12 mouse cellular contexts compared by ENCODE assay signal in genomic region chr19:33118898-33119297, GRCm38 (mm10).
DNase-seq lines count a peak whose midpoint lies in the region; ATAC-seq and TF ChIP-seq lines count a peak whose summit lies in the region.
"Had no signal": no experiment of that assay in that cellular context is flagged by ENCODE, and none has a peak within 500 bp of the region (broad histone marks: within the 10 kb centered on the region; RNA-seq: fewer than 3 reads in every experiment).

No protein-coding gene starts in this region.

- H3K9ac ChIP-seq in lung, postnatal 0 days (replicated peaks; ENCODE audit: low read depth) = no peak overlapping the region
- H3K9ac ChIP-seq: heart, embryonic 13.5 days; limb, embryonic 15.5 days had no signal

- TF ChIP-seq CTCF in lung, adult 2 months (IDR thresholded peaks at IDR 0.05; ENCODE audit: insufficient read depth, low read length) = peak; percentile 31; the same call in 1 of the 2 replicates
- TF ChIP-seq CTCF in lung, postnatal 0 days (IDR thresholded peaks at IDR 0.05) = peak; percentile 59

- no peak overlapping the region for H3K4me2 ChIP-seq in lung, postnatal 0 days (replicated peaks; ENCODE audit: low read depth, low read length)
- H3K4me2 ChIP-seq: heart, embryonic 13.5 days; limb, embryonic 15.5 days had no signal

- H3K4me3 ChIP-seq in lung, adult 2 months (replicated peaks; ENCODE audit: extremely low read depth, low read depth, low read length) = no peak overlapping the region
- no peak overlapping the region for H3K4me3 ChIP-seq in lung, postnatal 0 days (ENCODE audit: low read depth, low read length)
- H3K4me3 ChIP-seq in limb, embryonic 10.5 days = no peak overlapping the region
- H3K4me3 ChIP-seq in embryonic facial prominence, embryonic 10.5 days = no peak overlapping the region
- H3K4me3 ChIP-seq: heart, embryonic 13.5 days; limb, embryonic 15.5 days; myocyte had no signal

- no peak for TF ChIP-seq POLR2A in lung, adult 2 months (IDR thresholded peaks at IDR 0.05; ENCODE audit: borderline replicate concordance, extremely low read depth, low read depth, low read length)

- H3K9me3 ChIP-seq in lung, postnatal 0 days (ENCODE audit: low read length) = no peaks in the 10 kb centered on the region
- H3K9me3 ChIP-seq in limb, embryonic 10.5 days (replicated peaks) = no peaks in the 10 kb centered on the region
- H3K9me3 ChIP-seq in embryonic facial prominence, embryonic 10.5 days = no peaks in the 10 kb centered on the region
- H3K9me3 ChIP-seq: heart, embryonic 13.5 days; limb, embryonic 15.5 days had no signal

- no peak overlapping the region for H3K27ac ChIP-seq in lung, postnatal 0 days (ENCODE audit: low read length)
- no peak overlapping the region for H3K27ac ChIP-seq in limb, embryonic 10.5 days
- H3K27ac ChIP-seq in embryonic facial prominence, embryonic 10.5 days (replicated peaks) = no peak overlapping the region
- H3K27ac ChIP-seq: heart, embryonic 13.5 days; limb, embryonic 15.5 days had no signal

- TF ChIP-seq EP300 in lung, postnatal 0 days (IDR thresholded peaks at IDR 0.05) = no peak

- 67% methylated on average over 1 of the region's 1 CpGs for WGBS in lung, adult 2 months
- WGBS in lung, postnatal 0 days = 69% methylated on average over 1 of the region's 1 CpGs
- 85% methylated on average over 1 of the region's 1 CpGs for WGBS in limb, embryonic 10.5 days
- 80% methylated on average over 1 of the region's 1 CpGs for WGBS in embryonic facial prominence, embryonic 10.5 days

- DNase-seq in adrenal gland, postnatal 10 days = peak; percentile 23
- DNase-seq in adrenal gland, postnatal 25 days = no peak
- DNase-seq in lung, adult 2 months = no peak
- no peak for DNase-seq in lung, postnatal 14 days
- DNase-seq in lung, postnatal 0 days (ENCODE audit: low spot score) = peak; percentile 45
- peak; percentile 56 for DNase-seq in thymus, postnatal 14 days
- no peak for DNase-seq in limb, embryonic 10.5 days (ENCODE audit: low spot score)
- DNase-seq in embryonic facial prominence, embryonic 10.5 days (ENCODE audit: low spot score) = no peak
- DNase-seq: right cerebral cortex, postnatal 25 days had no signal

- no peaks in the 10 kb centered on the region; the same call in 1 of the 2 replicates for H3K4me1 ChIP-seq in lung, adult 2 months (ENCODE audit: control insufficient read depth, insufficient read depth, low read length)
- H3K4me1 ChIP-seq in lung, postnatal 0 days (ENCODE audit: insufficient read depth, low read depth, low read length) = no peaks in the 10 kb centered on the region
- no peaks in the 10 kb centered on the region for H3K4me1 ChIP-seq in limb, embryonic 10.5 days
- peaks cover 5% of the 10 kb centered on the region for H3K4me1 ChIP-seq in embryonic facial prominence, embryonic 10.5 days
- H3K4me1 ChIP-seq: heart, embryonic 13.5 days; limb, embryonic 15.5 days had no signal

- ATAC-seq in lung, postnatal 0 days = no peak

- no peaks in the 10 kb centered on the region for H3K27me3 ChIP-seq in lung, postnatal 0 days (replicated peaks; ENCODE audit: insufficient read depth, low read length)
- H3K27me3 ChIP-seq in limb, embryonic 10.5 days (ENCODE audit: low read depth, poor library complexity, severe bottlenecking) = no peaks in the 10 kb centered on the region
- no peaks in the 10 kb centered on the region for H3K27me3 ChIP-seq in embryonic facial prominence, embryonic 10.5 days (replicated peaks; ENCODE audit: low read depth, poor library complexity, severe bottlenecking)
- H3K27me3 ChIP-seq: heart, embryonic 13.5 days; limb, embryonic 15.5 days had no signal

- H3K36me3 ChIP-seq in lung, postnatal 0 days (ENCODE audit: insufficient read depth, low read length) = no peaks in the 10 kb centered on the region
- no peaks in the 10 kb centered on the region for H3K36me3 ChIP-seq in limb, embryonic 10.5 days
- no peaks in the 10 kb centered on the region for H3K36me3 ChIP-seq in embryonic facial prominence, embryonic 10.5 days (replicated peaks)
- H3K36me3 ChIP-seq: heart, embryonic 13.5 days; limb, embryonic 15.5 days had no signal

Comparison
In these comparisons a context has a peak if more than half of its experiments do, and no peak if none do; other contexts are left out.
1. DNase-seq: peak in adrenal gland, postnatal 10 days (single experiment), lung, postnatal 0 days (single experiment) and thymus, postnatal 14 days (single experiment); none in adrenal gland, postnatal 25 days (single experiment), lung, adult 2 months (single experiment), lung, postnatal 14 days (single experiment), limb, embryonic 10.5 days (single experiment) and embryonic facial prominence, embryonic 10.5 days (single experiment).